Mouse (Mus musculus): ENCODE results near the gene Chd1l. TPM values are rescaled to one million over a fixed set of nuclear protein-coding genes. Genes with fewer than 3 reads are reported as not detected.

The Chd1l gene
- total RNA-seq, 1 experiment from 2014 or later: 39.8 TPM

GRCm38 (mm10) chr3:97546205-97546604, 63.8 kb downstream of the Chd1l start:
- ATAC-seq (ENCODE audit: extremely low read depth, insufficient number of reproducible peaks, low FRiP score, poor library complexity, severe bottlenecking): no peak

- ATAC-seq (ENCODE audit: extremely low read depth, insufficient number of reproducible peaks, low FRiP score, poor library complexity, severe bottlenecking): no peak
Observed at GRCm38 (mm10) chr3:97540171-97540570, 69.8 kb downstream of the Chd1l start.

GRCm38 (mm10) chr3:97538634-97539033, 71.4 kb downstream of the Chd1l start:
- ATAC-seq (ENCODE audit: extremely low read depth, insufficient number of reproducible peaks, low FRiP score, poor library complexity, severe bottlenecking): no peak

GRCm38 (mm10) chr3:97537006-97537405, 73.0 kb downstream of the Chd1l start:
- no peak for ATAC-seq (ENCODE audit: extremely low read depth, insufficient number of reproducible peaks, low FRiP score, poor library complexity, severe bottlenecking)

GRCm38 (mm10) chr3:97535660-97536059, 74.3 kb downstream of the Chd1l start:
- ATAC-seq (ENCODE audit: extremely low read depth, insufficient number of reproducible peaks, low FRiP score, poor library complexity, severe bottlenecking): no peak

GRCm38 (mm10) chr3:97525458-97525857, 84.5 kb downstream of the Chd1l start:
- no peak for ATAC-seq (ENCODE audit: extremely low read depth, insufficient number of reproducible peaks, low FRiP score, poor library complexity, severe bottlenecking)

- no peak for ATAC-seq (ENCODE audit: extremely low read depth, insufficient number of reproducible peaks, low FRiP score, poor library complexity, severe bottlenecking)
Observed at GRCm38 (mm10) chr3:97524835-97525234, 85.2 kb downstream of the Chd1l start.

- ATAC-seq (ENCODE audit: extremely low read depth, insufficient number of reproducible peaks, low FRiP score, poor library complexity, severe bottlenecking): no peak
Observed at GRCm38 (mm10) chr3:97521946-97522731, 87.9 kb downstream of the Chd1l start.

GRCm38 (mm10) chr3:97519883-97520282, 90.1 kb downstream of the Chd1l start:
- ATAC-seq (ENCODE audit: extremely low read depth, insufficient number of reproducible peaks, low FRiP score, poor library complexity, severe bottlenecking): no peak

- no peak for ATAC-seq (ENCODE audit: extremely low read depth, insufficient number of reproducible peaks, low FRiP score, poor library complexity, severe bottlenecking)
Observed at GRCm38 (mm10) chr3:97512296-97512695, 97.7 kb downstream of the Chd1l start.

Other genes starting within 250 kb of the Chd1l start
- not detected in 2 replicates for gene Olfr1402, start 188.2 kb downstream of the Chd1l start, total RNA-seq (2017)
- gene Fmo5, start 18.6 kb upstream of the Chd1l start, total RNA-seq (2017): 14.2 TPM in 2 replicates
- 13.5 and 22.8 TPM in 2 replicates for gene Prkab2, start 48.0 kb upstream of the Chd1l start, total RNA-seq (2017)
- not detected in 2 replicates for gene Gm17651, start 64.5 kb upstream of the Chd1l start, total RNA-seq (2017)